Mouse (Mus musculus) thymus, postnatal 10 days (tissue): ENCODE measurements around the gene Cox11.

ENCODE experiments used
- DNase-seq, 2 experiments: peaks; one replicate each; pipeline ENCODE4 v3.0.0; 2021; ENCODE audit warnings: low spot score in 2 of 2

The Cox11 gene

DNA sequence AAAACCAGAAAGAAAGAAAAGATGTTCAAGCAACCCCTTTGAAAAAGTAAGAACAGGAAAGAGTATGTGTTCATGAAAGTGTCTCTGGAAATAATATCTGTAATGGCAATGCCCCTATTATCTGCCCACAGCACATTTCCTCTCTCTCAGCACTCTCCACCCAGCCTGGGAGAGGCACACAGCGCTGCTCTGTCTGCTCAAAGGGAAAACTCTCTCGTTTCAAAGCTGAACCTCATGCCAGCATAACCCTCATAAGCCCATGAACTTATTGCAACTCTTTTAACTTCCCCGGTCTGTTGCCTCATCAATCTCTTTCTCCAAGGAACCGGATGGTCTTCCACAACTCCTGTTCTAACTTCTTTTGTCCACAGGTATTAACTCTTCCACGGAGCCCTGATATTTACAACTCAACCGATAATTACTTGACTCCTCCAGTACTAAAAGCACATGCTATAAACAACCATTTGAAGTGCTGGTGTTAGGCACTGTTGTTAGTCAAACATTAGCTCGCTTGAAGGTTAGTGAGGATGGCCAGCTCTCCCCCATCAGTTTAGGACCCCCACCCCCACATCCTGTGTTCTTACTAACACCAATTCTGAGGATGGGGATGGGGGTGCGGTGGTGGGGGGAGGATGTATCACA, 26.5 kb downstream of the Cox11 start:
- no peak for DNase-seq

DNA sequence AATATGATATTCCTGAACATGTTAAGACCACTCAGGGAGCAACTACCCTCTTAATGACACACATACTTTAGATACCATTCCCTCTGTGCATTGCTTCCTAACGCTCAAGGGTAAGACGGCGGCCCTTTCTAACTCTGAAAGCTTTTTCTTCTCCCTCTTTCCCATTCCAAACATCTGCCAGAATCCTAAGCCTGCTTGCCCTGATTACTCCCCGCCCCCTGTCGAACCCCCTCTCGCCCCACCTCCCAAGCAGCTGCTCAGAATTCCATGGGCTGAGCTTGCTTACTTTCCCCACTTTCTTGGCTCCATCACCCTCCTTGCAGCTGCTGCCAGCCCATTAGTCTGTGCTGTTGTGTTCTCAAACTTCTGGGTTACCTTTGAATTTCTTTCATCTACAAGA, 27.2 kb downstream of the Cox11 start:
- DNase-seq = no peak

DNA sequence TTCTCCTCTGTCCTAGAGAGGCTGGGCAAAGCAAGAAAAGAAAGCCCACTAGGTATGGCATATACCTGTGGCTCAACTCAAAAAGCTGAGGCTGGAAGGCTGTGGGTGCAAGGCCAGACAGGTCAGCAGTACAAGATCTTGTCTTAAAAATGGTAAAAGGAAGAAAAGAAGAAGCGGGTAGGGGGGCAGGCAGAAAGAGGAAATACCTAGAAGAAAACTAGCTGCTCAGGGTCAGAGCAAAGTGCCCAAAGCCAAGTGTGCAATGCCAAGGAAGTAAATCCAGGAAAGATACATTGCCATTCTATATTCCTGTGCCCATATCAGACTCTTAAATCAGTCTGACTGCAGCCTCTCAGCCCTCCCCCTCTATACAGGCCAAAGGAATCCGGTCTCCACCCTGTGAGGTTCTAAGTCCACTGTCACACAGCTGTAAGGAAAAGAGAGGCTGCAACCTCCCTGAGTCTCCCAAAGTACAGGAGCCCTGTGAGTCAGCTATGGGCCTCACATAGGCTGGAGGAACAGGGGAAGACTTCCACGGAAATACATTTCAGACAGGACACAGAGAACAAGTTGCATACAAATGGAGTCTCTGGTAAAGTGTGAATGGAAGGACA, 28.3 kb downstream of the Cox11 start:
- no peak for DNase-seq

DNA sequence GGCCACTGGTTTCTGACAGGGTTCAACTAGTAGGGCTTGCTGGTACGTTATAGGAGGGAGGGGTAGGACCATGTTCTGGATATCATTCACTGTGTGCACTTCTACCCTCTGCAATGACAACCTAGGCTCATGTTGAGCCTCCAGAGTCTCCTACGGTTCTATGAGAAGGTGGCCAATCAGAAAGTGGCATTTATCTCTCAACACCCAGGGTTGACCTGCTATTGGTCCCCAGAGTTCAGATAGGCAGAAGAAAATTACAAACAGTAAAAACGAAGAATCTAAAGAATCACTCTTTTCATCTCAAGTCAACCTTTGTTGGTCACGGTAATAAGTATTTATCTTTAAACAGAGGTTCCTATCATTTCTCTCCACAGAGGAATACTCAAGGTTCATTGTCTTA, 28.9 kb downstream of the Cox11 start:
- no peak for DNase-seq

DNA sequence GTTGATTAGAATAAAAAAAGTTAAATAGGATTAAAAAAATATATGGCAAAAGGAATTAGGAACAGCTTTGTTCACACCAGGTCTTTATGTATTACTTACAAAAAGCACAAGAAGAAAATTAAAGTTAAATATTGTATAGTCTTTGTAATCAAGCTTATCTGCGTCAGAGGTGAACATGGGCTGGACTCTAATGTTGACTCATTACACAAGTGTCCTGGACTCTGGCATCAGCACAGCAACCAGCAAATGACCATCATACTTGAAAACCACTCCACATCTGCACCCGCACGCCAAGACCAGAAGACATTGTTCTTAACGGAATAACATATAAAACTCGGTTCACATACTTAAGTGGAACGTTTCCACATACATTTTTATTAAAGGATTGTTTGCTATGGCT, 29.4 kb downstream of the Cox11 start:
- DNase-seq = no peak

DNA sequence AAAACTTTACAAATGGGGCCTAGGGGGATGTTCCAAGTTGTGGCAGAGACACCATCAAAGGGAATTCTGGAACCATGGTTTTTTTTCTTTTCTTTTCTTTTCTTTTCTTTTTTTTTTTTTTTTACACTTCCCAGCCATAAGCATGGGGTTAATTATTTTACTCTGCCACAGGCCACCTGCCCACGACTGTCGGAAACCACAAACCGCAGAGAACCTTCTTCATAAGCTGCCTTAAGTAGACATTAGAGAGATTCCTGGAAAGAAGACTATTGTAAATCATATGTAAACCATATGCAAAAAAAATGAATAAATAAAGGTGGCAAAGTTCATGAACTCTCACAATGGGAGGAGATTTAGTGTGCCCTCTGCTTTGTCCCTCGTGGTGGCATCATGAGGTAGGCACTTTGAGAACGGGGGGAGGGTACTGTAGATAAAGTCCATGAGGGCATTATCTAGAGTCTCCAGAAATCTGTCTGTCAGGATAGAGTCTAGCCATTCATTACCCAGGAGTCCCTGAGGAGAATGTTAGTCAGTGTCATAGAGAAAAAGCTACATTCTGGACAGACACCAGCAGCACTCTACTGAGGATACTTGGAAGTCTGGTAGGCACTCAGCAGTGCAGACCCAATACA, 37.6 kb downstream of the Cox11 start:
- DNase-seq = no peak

DNA sequence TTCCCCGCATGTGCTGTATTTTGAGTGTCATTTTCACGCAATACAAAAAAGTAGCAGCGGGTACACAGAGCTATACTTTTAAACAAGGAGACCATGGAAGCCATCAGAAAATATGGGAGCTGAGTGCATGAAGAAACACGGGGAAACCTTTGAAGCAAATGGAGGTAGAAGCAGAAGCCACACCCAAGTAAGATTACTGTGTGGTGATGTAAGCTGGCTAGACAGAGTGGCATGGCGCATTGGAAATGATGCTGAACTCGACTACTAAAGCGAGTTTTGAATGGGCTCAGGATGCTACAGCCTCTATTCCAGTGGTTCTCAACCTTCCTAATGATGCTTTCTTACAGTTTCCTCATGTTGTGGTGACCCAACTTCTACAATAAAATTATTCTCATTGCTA, 39.1 kb downstream of the Cox11 start:
- DNase-seq = no peak

DNA sequence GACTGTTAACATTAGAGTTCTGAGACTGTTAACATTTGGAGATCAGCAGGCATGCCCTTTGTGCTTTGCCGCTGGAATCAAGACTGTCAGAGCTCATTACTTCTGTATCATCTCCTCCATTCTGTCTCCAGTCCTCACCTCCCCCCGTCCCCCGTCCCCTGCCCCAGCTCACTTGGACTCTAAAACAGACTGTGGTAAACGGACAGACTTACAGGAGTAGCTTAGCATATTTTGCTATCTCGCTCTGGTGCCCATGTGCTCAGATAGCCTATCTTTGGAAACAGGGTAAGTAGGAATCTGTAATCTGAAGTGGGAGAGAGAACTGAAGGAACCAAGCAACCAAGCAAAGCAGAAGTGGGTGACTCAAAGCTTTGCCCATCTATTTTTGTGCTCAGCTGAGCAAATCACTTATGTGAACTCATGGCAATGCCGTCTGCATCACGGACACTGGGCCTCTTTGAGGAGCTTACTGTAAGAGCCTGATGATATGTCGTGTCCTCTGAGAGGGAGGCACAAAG, 39.9 kb downstream of the Cox11 start:
- no peak for DNase-seq

DNA sequence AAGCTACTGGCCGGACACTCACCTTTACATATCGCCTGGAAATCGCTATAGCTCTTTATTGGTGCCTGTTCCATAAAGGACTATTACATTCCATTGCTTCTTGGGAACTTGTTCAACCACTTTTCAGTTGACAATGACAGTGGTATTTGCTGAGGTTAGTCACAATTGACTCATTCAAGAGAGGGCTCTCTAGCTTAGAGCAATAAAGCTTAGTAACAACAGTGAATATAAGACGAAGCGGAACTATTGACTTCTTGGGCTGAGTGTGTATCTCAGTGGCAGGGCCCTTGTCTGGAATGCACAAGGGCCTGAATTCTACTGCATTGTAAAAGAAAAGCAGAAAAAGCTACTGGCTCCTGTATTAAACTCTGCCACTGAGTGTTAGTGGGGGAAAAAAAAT, 40.6 kb downstream of the Cox11 start:
- DNase-seq = no peak

DNA sequence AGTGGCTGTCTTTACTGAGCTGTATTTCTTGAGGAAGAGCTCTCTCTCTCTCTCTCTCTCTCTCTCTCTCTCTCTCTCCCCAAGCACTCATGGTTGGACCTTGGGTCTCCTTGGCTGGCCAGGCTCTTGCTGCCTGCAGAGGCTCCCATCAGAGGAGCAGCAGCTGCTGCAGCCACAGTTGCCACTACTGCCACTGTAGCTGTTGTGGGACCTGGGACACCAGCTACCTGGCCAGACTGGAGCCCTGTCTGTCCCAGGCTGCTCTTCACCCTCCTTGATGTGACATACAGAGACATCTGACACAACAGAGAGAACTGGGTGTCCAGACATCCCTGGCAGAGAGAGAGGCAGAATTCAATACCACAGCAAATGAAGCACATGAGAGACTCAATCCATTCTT, 43.2 kb downstream of the Cox11 start:
- no peak for DNase-seq

DNA sequence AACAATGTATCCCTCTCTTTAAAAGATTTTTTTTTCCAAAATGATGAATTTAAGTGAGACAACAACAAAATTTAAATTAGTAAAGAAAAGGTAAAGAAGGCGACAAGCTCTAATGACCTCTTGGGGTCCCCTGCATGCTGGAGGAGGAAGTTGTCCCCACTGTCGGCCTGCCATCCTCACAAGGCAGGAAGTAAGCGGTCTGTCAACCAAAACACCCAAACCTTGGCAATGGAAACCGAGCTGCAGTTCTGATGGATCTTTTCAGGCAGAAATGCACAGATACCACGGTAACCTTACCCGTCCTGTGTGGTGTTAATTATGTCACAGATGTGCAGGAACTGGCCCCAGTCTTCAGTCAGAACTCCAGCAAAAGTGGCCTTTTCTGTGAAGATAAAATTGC, 46.8 kb downstream of the Cox11 start:
- no peak for DNase-seq

DNA sequence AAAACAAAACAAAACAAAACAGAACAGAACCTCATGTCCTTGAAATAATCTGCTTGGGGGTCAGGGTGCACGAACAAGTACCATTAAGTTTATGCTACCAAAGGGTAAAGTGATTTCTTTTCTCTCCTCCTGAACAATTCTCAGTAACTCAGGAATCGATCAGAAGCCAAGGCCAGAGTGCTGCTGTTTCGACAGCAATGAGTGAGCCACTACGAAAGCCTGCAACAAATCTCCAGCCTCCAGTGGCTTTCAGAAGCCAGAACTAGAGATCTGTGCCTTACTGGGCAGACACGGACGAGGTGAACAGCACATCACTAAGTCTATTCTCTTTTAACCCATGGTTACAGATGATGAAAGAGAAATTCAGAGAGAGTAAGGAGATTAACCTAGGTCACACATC, 47.2 kb downstream of the Cox11 start:
- DNase-seq = no peak

DNA sequence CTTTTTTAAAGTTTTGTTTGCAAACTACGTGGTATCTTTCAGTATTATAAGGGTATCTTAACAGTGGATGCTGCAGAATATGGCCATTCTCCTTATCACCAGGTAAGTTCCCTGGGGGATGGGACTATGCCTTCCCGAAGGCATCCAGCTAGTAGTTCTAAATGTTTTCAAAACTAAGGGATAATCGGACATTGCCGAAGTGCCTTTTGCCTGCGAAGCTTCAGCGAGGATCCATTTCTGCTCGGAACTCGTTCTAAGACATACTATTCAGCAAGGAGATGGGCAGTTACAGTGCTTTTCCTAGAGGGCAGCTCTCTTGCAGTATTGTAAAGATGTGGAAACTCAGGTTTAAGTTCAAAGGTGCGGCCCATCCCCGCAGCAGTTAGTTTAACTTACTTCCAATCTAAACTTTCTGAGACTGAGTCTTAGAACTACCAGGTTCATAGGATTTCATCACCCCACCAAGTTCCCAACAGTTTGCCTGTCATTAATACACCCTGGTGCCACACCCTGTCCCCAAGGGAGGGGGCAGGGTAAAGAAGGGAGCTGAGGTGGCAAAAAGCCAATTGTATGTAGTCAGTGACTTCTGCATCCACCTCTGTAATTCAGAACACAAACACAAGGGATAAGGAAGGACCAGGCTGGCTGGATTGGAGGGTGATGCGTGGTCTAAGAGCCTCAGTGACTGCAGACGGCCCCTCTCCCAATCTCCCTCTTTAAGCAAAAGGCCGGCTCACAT, 48.5 kb downstream of the Cox11 start:
- DNase-seq = no peak

DNA sequence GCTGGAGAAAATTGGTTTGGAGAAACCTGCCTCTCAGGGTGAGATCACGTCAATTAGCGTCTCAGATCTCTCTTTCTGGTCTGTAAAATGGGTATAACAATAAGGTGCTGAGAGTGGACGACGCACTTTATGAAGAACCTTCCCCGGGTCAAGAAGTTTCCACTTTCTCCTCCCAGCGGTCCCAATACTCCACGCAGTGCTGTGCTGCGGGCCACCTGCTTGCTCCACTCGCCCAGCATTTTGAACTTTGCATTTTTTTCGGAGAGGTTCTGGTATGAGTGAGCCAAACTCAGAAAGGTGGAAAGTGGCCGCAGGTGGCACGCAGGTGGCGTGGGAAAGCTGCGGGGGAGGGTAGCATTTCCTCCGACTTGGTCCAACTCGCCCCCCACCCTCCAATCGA, 49.1 kb downstream of the Cox11 start:
- no peak for DNase-seq

DNA sequence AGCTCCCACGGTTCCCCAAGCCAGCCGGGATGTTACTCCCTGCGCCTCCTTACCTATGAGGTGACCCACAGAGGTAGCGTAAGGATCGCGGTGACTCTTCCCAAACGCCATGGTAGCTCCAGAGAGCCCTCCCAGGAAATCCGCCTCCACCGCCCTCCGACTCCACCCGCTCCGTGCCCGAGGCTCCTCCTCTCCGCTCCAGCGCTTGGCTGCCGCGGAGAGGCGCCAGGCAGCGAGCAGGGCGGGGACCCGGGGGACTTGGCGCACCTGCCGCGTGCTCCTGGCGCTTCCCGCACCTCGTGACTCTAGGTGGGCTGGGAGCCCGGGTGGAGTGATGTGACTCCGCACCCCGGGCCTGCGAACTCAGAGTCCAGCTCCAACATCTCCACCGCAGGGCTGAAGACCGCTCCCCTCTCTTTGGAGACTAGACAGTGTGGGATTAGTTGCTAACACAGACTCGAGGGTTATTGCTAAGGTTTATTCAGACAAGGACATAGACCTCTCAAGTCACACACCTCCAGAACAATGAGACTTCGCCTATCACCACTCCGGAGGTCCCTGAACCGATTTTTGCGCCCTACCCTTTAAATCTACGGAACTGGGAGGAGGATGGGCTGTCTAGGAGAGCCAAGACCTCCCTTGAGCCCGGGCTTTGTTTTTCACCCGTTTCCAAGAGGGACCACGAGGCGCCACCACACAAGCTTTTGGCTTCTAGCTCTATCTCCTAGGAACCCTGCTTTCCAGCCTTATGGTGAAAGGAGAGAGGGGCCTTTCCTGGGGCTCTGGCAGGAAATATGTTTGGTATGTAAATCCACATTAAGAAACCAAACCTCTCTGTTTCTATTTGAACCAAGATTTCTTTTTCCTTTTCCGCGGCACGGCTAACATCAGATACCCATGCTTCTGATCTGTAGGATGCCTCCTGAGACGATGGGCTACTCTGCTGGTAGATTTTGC, 49.8 kb downstream of the Cox11 start, which contains the start of gene Tom1l1:
Gene Tom1l1 (minus strand): TSS at position 907 of the 957 bp plus-strand sequence.
- no peak for DNase-seq

DNA sequence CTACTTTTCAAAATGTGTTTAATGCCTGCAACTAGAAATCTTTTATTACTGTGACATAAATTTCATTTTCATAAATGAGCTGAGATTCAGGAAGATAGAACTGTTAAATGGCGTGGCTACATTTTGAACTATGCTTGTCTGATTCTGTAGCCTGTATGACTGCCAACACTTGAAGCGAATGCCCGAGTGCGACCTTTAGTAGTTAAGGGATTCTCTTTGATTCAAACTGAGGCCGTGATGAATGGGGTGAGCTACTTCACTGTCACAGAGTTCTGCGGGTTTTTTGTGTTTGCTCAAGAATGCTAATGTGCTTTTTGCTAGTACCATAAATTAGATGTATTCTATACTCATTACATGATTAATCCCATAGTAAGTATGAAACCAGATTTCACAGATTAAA, 52.4 kb downstream of the Cox11 start:
- no peak for DNase-seq

DNA sequence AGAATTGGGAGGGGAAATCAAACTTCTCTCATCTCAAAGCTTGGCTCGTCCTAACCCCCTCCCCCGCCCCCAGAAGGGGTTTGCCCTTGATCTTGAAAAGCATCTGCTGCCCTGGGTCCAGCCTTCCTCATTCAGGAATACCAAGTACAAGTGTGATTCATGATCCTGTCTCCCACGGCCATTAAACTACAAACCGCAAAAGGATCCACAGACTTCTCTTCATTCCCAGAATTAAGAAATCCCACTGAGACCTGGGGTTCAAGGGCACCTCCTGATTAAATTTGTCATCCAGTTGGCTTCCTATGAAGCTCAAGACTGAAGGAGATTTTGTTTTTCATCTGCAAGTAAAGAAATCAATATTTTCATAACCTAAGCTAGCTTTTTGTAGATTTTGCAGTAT, 56.2 kb downstream of the Cox11 start:
- DNase-seq = no peak
